Mouse (Mus musculus): ENCODE data around the gene Hspe1.

GRCm38 (mm10) chr1:55106919-55107585 is 19.1 kb downstream of the Hspe1 start:
- TF ChIP-seq POLR2A (IDR thresholded peaks at IDR 0.05; ENCODE audit: insufficient read length, low read depth) (no peak), TCF12 (IDR thresholded peaks at IDR 0.05; ENCODE audit: insufficient read depth, poor library complexity, severe bottlenecking) (no peak), MAX (IDR thresholded peaks at IDR 0.05; ENCODE audit: low read depth) (no peak), TCF3 (IDR thresholded peaks at IDR 0.05; ENCODE audit: insufficient read length, low read depth) (no peak), E2F4 (IDR thresholded peaks at IDR 0.05; ENCODE audit: insufficient read depth) (no peak), POLR2AphosphoS2 (IDR thresholded peaks at IDR 0.05; ENCODE audit: insufficient read length, low read depth) (no peak), CEBPB (IDR thresholded peaks at IDR 0.05; ENCODE audit: insufficient read depth, poor library complexity, severe bottlenecking) (no peak), USF1 (IDR thresholded peaks at IDR 0.05; ENCODE audit: low read depth) (no peak), MYOD1 (IDR thresholded peaks at IDR 0.05; ENCODE audit: control insufficient read depth in 1 of 3, insufficient read length in 2 of 3, low read depth in 2 of 3) (no peak)
